Mouse (Mus musculus) monocyte, adult 59 days (primary cell): Measurements from ENCODE around the gene Bst1. TPM values are rescaled to one million over a fixed set of nuclear protein-coding genes. Genes with fewer than 3 reads are reported as not detected.

Experiments used
- total RNA-seq, 2 experiments: library from RNA; stranded (reverse); gene quantifications; one replicate each; pipeline ENCODE4 v1.2.4; 2023

Gene Bst1
- 10 to 100 TPM; 14.1 to 15.0 TPM for total RNA-seq

DNA sequence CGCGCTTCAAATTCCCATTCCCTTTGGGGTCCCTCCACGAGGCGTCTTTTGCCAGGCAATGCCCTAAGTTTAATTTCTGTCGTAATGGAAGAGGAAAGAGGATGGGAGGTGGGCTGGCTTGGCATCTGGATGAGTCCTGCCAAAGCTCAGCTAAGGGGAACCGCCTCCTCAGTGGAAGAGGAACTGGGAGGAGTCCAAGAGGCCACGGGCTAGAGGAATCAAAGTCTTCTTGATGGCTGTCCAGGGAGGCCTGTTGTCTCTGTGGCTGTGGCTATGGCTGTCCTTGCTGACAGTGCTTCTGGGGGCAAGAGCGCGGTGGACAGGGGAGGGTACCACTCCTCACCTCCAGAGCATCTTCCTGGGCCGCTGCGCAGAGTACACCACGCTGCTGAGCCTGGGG, at the start of gene Bst1:
TSS of gene Bst1 (plus strand) at position 191 of the 400 bp plus-strand sequence.

DNA sequence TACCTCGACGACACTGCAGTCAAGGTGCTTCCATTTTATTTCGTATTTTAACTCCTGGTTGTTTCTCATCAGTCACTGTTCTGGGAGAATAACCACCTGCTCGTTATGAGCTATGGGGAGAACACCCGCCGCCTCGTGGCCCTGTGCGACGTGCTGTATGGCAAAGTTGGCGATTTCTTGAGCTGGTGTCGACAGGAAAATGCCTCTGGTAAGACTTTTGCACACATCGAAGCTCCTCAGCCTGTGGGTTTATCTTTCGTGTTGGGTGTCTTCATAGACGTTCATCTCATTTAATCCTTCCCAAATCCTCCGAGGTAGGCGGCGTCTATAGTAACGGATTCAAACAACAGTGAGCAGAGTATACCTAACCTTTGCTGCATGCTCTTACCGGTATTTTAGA, 2.9 kb downstream of the Bst1 start, which contains the start of gene Fbxl5:
TSS of gene Fbxl5 (minus strand) at position 101 of the 400 bp plus-strand sequence.

DNA sequence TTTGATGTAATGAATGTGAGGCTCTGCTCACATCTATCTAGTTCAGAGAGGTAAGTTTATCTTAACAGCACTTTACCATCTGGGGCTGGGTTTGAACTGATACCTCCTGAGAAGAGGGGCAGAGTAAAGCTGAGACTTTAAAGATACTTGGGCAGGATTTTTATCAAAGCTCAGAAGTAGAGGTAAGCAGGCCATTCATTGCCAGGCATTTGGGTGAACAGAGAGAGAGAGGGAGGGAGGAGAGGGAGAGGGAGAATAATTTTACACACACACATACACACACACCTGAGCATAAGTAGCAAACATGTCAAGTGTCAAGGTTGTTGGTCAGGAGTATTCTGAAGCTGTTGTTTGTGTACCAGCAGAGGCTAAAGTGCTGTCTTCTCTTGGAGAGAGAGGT, 49.6 kb downstream of the Bst1 start, which contains the start of gene Cd38:
TSS of gene Cd38 (plus strand) at position 301 of the 400 bp plus-strand sequence.

Other genes starting within 250 kb of the Bst1 start
- gene Cc2d2a, start 156.5 kb upstream of the Bst1 start, total RNA-seq, result under 1 TPM; 0.45 to 0.64 TPM
- gene Fbxl5, start 2.8 kb downstream of the Bst1 start, total RNA-seq, result 10 to 100 TPM; 89.8 to 94.1 TPM
- 10 to 100 TPM; 19.3 to 19.5 TPM for gene Cd38, start 49.7 kb downstream of the Bst1 start, total RNA-seq
- 1 to 10 TPM; 5.8 to 7.3 TPM for gene Gm7879, start 94.3 kb downstream of the Bst1 start, total RNA-seq
- gene Fgfbp1, start 162.9 kb downstream of the Bst1 start, total RNA-seq, result not detected